Mouse (Mus musculus): ENCODE measurements around the gene Fmo6. TPM values are rescaled to one million over a fixed set of nuclear protein-coding genes. Genes with fewer than 3 reads are reported as not detected.

Fmo6 gene
- polyA plus RNA-seq, 1 experiment, result not detected

DNA sequence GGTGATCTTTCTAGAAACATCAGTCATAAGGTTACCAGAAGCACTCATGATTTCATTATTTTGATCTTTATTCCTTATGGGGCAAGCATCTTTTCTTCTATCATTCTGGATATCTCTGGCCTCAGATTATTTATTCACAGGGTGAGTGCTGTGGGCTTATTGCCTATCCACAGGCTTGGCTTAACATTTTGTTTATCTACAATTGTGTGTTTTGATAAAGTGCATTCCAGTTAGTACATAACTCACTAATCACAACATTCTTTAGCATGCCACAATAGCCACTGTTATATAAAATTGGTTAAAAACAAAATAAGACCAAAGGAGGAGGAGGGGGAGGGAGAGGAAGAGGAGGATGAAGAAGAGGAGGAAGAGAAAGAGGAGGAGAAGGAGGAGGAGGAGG lies 25.2 kb downstream of the Fmo6 start:
- Histone ChIP-seq H3K4me3 (ENCODE audit: insufficient read depth, poor library complexity, severe bottlenecking) (no peak overlapping the region), H3K79me3 (ENCODE audit: low read depth) (no peaks in the 10 kb centered on the region), H3K27me3 (ENCODE audit: control insufficient read depth, insufficient read depth, insufficient read length) (peaks cover 5% of the 10 kb centered on the region), H3K36me3 (ENCODE audit: control insufficient read depth, insufficient read depth) (no peaks in the 10 kb centered on the region), H3K79me2 (ENCODE audit: control insufficient read depth, insufficient read depth) (no peaks in the 10 kb centered on the region), H3ac (ENCODE audit: control insufficient read depth, insufficient read length, low read depth) (no peak overlapping the region)
- no peak for TF ChIP-seq USF1 (IDR thresholded peaks at IDR 0.05; ENCODE audit: low read depth)
- no peak for TF ChIP-seq MYOG (IDR thresholded peaks at IDR 0.05; ENCODE audit: control insufficient read depth, extremely low read depth, insufficient read length)
- TF ChIP-seq MAX (IDR thresholded peaks at IDR 0.05), result no peak
- no peak for TF ChIP-seq MYOD1 (IDR thresholded peaks at IDR 0.05; ENCODE audit: control insufficient read depth, insufficient read length, low read depth)
- no peak for TF ChIP-seq CEBPB (IDR thresholded peaks at IDR 0.05; ENCODE audit: low read depth)
- TF ChIP-seq FOSL1 (IDR thresholded peaks at IDR 0.05; ENCODE audit: insufficient read depth, low read length, poor library complexity, severe bottlenecking), result no peak
- TF ChIP-seq CTCF (IDR thresholded peaks at IDR 0.05; ENCODE audit: control insufficient read depth, insufficient read depth, insufficient read length), result no peak

- H3ac ChIP-seq (ENCODE audit: control insufficient read depth, insufficient read length, low read depth), result no peak overlapping the region
- no peak overlapping the region for H3K4me3 ChIP-seq (ENCODE audit: insufficient read depth, poor library complexity, severe bottlenecking)
- H3K27me3 ChIP-seq (ENCODE audit: control insufficient read depth, insufficient read depth, insufficient read length), result peaks cover 4% of the 10 kb centered on the region
- H3K36me3 ChIP-seq (ENCODE audit: control insufficient read depth, insufficient read depth), result no peaks in the 10 kb centered on the region
- no peak for TF ChIP-seq FOSL1 (IDR thresholded peaks at IDR 0.05; ENCODE audit: insufficient read depth, low read length, poor library complexity, severe bottlenecking)
- TF ChIP-seq CTCF (IDR thresholded peaks at IDR 0.05; ENCODE audit: control insufficient read depth, insufficient read depth, insufficient read length), result no peak
- no peak for TF ChIP-seq MAX (IDR thresholded peaks at IDR 0.05)
- no peak for TF ChIP-seq CEBPB (IDR thresholded peaks at IDR 0.05; ENCODE audit: low read depth)
- TF ChIP-seq MYOD1 (IDR thresholded peaks at IDR 0.05; ENCODE audit: control insufficient read depth, insufficient read length, low read depth), result no peak
- TF ChIP-seq USF1 (IDR thresholded peaks at IDR 0.05; ENCODE audit: low read depth), result no peak
- no peak for TF ChIP-seq MYOG (IDR thresholded peaks at IDR 0.05; ENCODE audit: control insufficient read depth, extremely low read depth, insufficient read length)
- no peaks in the 10 kb centered on the region for H3K79me2 ChIP-seq (ENCODE audit: control insufficient read depth, insufficient read depth)
- H3K79me3 ChIP-seq (ENCODE audit: low read depth), result no peaks in the 10 kb centered on the region
Observed at GRCm38 (mm10) chr1:162901879-162902278, 35.4 kb downstream of the Fmo6 start.

GRCm38 (mm10) chr1:162897838-162898811 lies 39.2 kb downstream of the Fmo6 start, which contains the start of gene Fmo2:
Fmo2 (minus strand) TSS chr1:162898726.
- H3K27me3 ChIP-seq (ENCODE audit: control insufficient read depth, insufficient read depth, insufficient read length), result peaks cover 3% of the 10 kb centered on the region
- no peaks in the 10 kb centered on the region for H3K79me2 ChIP-seq (ENCODE audit: control insufficient read depth, insufficient read depth)
- no peak within 1 kb of the TSS for H3ac ChIP-seq (ENCODE audit: control insufficient read depth, insufficient read length, low read depth)
- no peaks in the 10 kb centered on the region for H3K79me3 ChIP-seq (ENCODE audit: low read depth)
- TF ChIP-seq CTCF (IDR thresholded peaks at IDR 0.05; ENCODE audit: control insufficient read depth, insufficient read depth, insufficient read length) (no peak), MYOD1 (IDR thresholded peaks at IDR 0.05; ENCODE audit: control insufficient read depth, insufficient read length, low read depth) (no peak), MYOG (IDR thresholded peaks at IDR 0.05; ENCODE audit: control insufficient read depth, extremely low read depth, insufficient read length) (no peak), FOSL1 (IDR thresholded peaks at IDR 0.05; ENCODE audit: insufficient read depth, low read length, poor library complexity, severe bottlenecking) (no peak), CEBPB (IDR thresholded peaks at IDR 0.05; ENCODE audit: low read depth) (no peak), USF1 (IDR thresholded peaks at IDR 0.05; ENCODE audit: low read depth) (no peak), MAX (IDR thresholded peaks at IDR 0.05) (no peak)
- H3K36me3 ChIP-seq (ENCODE audit: control insufficient read depth, insufficient read depth), result no peaks in the 10 kb centered on the region
- H3K4me3 ChIP-seq (ENCODE audit: insufficient read depth, poor library complexity, severe bottlenecking), result no peak within 1 kb of the TSS

DNA sequence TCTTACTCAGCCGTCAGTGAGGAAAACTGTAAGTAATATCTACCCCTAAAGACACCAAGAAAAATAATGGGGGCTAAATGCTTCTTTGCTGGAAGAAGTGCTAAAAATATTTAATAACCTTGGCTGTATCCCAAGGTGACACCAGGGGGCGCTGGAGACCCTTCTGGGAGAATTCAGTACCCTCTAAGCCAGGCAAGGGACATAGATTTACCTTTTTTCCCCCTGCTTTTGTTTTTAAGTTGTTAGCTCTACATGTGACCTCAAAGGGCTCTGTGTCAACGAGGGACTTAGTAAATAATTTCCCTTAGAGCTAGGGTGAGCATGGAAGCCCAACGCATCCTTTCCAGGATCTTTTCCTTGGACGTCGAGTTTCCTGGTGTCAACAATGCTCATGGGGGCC lies 41.4 kb downstream of the Fmo6 start:
- H3K27me3 ChIP-seq (ENCODE audit: control insufficient read depth, insufficient read depth, insufficient read length), result peaks cover 3% of the 10 kb centered on the region

GRCm38 (mm10) chr1:162893014-162893413 lies 44.3 kb downstream of the Fmo6 start:
- TF ChIP-seq MYOG (IDR thresholded peaks at IDR 0.05; ENCODE audit: control insufficient read depth, extremely low read depth, insufficient read length), result no peak
- no peak for TF ChIP-seq CTCF (IDR thresholded peaks at IDR 0.05; ENCODE audit: control insufficient read depth, insufficient read depth, insufficient read length)
- no peak for TF ChIP-seq MYOD1 (IDR thresholded peaks at IDR 0.05; ENCODE audit: control insufficient read depth, insufficient read length, low read depth)
- TF ChIP-seq USF1 (IDR thresholded peaks at IDR 0.05; ENCODE audit: low read depth), result no peak
- no peak for TF ChIP-seq CEBPB (IDR thresholded peaks at IDR 0.05; ENCODE audit: low read depth)
- no peak for TF ChIP-seq FOSL1 (IDR thresholded peaks at IDR 0.05; ENCODE audit: insufficient read depth, low read length, poor library complexity, severe bottlenecking)
- TF ChIP-seq MAX (IDR thresholded peaks at IDR 0.05), result no peak
- no peaks in the 10 kb centered on the region for H3K27me3 ChIP-seq (ENCODE audit: control insufficient read depth, insufficient read depth, insufficient read length)
- H3K36me3 ChIP-seq (ENCODE audit: control insufficient read depth, insufficient read depth), result no peaks in the 10 kb centered on the region
- H3ac ChIP-seq (ENCODE audit: control insufficient read depth, insufficient read length, low read depth), result no peak overlapping the region
- no peak overlapping the region for H3K4me3 ChIP-seq (ENCODE audit: insufficient read depth, poor library complexity, severe bottlenecking)
- no peaks in the 10 kb centered on the region for H3K79me3 ChIP-seq (ENCODE audit: low read depth)
- H3K79me2 ChIP-seq (ENCODE audit: control insufficient read depth, insufficient read depth), result no peaks in the 10 kb centered on the region

More for the DNA sequence above, 41.4 kb downstream of the Fmo6 start:
- H3K36me3 ChIP-seq (ENCODE audit: control insufficient read depth, insufficient read depth), result no peaks in the 10 kb centered on the region
- no peaks in the 10 kb centered on the region for H3K79me3 ChIP-seq (ENCODE audit: low read depth)
- no peak overlapping the region for H3K4me3 ChIP-seq (ENCODE audit: insufficient read depth, poor library complexity, severe bottlenecking)
- H3ac ChIP-seq (ENCODE audit: control insufficient read depth, insufficient read length, low read depth), result no peak overlapping the region
- H3K79me2 ChIP-seq (ENCODE audit: control insufficient read depth, insufficient read depth), result no peaks in the 10 kb centered on the region
- TF ChIP-seq CTCF (IDR thresholded peaks at IDR 0.05; ENCODE audit: control insufficient read depth, insufficient read depth, insufficient read length), result peak; percentile 10
- no peak for TF ChIP-seq CEBPB (IDR thresholded peaks at IDR 0.05; ENCODE audit: low read depth)
- no peak for TF ChIP-seq MYOG (IDR thresholded peaks at IDR 0.05; ENCODE audit: control insufficient read depth, extremely low read depth, insufficient read length)
- no peak for TF ChIP-seq MYOD1 (IDR thresholded peaks at IDR 0.05; ENCODE audit: control insufficient read depth, insufficient read length, low read depth)
- no peak for TF ChIP-seq MAX (IDR thresholded peaks at IDR 0.05)
- no peak for TF ChIP-seq USF1 (IDR thresholded peaks at IDR 0.05; ENCODE audit: low read depth)
